Mouse (Mus musculus) cerebellum, adult 2 months (tissue): ENCODE results near the gene Retreg2.

Source experiments
- CTCF ChIP-seq: fragments of 200-500 bp; IDR thresholded peaks from 2 replicates; pipeline ENCODE4 v1.5.1; 2011; ENCODE audit warnings: low read depth, mild to moderate bottlenecking, control low read depth, low read length, moderate library complexity, borderline replicate concordance; ENCODE audit not compliant: insufficient read depth
- POLR2A ChIP-seq: fragments of 200-500 bp; IDR thresholded peaks from 2 replicates; pipeline ENCODE4 v1.6.1; 2011; ENCODE audit warnings: low read length, control low read depth, borderline replicate concordance; ENCODE audit not compliant: insufficient read depth

- no peak for TF ChIP-seq CTCF
- TF ChIP-seq POLR2A = no peak
Measured at GRCm38 (mm10) chr1:75125418-75125817, 17.2 kb upstream of the Retreg2 start.
